16 mouse cellular contexts compared by ENCODE assay signal in the genomic region with DNA sequence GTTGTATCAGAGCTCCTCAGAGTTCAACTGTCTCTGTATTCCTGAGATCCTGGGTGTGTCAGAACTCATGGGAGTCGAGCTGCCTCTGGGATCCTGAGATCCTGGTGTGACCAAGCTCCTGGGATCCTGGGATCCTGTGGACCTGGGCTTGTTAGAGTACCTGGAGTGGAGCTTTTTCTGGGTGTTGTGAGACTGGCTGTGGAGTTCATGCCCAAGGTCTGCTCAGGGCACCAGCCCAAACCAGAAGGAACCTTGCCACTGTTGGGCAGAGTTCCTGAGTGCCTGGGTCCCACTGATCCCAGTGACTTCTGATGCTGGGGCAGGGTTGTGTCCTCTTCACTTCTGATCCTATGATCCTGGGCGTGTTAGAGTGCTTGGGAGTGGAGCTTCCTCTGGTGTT.
"Had no signal": no experiment of that assay in that cellular context is flagged by ENCODE, and none has a peak within 500 bp of the region (broad histone marks: within the 10 kb centered on the region; RNA-seq: fewer than 3 reads in every experiment).

No protein-coding gene starts in this region.

- H3K27ac ChIP-seq: neural tube, embryonic 13.5 days; neural tube, embryonic 15.5 days; stomach, embryonic 15.5 days; stomach, postnatal 0 days had no signal

- H3K9ac ChIP-seq: neural tube, embryonic 13.5 days; neural tube, embryonic 15.5 days; stomach, embryonic 15.5 days had no signal

- H3K4me3 ChIP-seq: neural tube, embryonic 13.5 days; neural tube, embryonic 15.5 days; stomach, embryonic 15.5 days had no signal

- H3K27me3 ChIP-seq: neural tube, embryonic 13.5 days; neural tube, embryonic 15.5 days; stomach, embryonic 15.5 days had no signal

- H3K4me2 ChIP-seq: neural tube, embryonic 13.5 days; neural tube, embryonic 15.5 days; stomach, embryonic 15.5 days had no signal

- H3K9me3 ChIP-seq: neural tube, embryonic 13.5 days; neural tube, embryonic 15.5 days; stomach, embryonic 15.5 days had no signal

- H3K4me1 ChIP-seq: neural tube, embryonic 13.5 days; neural tube, embryonic 15.5 days; stomach, embryonic 15.5 days had no signal

- DNase-seq: retina, postnatal 1 day; right cerebral cortex, adult 18-20 months; right cerebral cortex, postnatal 14 days; right cerebral cortex, postnatal 25 days; right cerebral cortex, postnatal 4 days; spleen, adult 18-20 months; thymus, adult 18-20 months; thymus, adult 2 months; thymus, postnatal 14 days; thymus, postnatal 25 days; thymus, postnatal 36 days; thymus, postnatal 4 days had no signal

- H3K36me3 ChIP-seq: neural tube, embryonic 13.5 days; neural tube, embryonic 15.5 days; stomach, embryonic 15.5 days had no signal
